Mouse (Mus musculus): ENCODE results near the gene Hyal2. TPM values are rescaled to one million over a fixed set of nuclear protein-coding genes. Genes with fewer than 3 reads are reported as not detected.

The Hyal2 gene
- polyA plus RNA-seq, 1 experiment = not detected

- Histone ChIP-seq H3K27ac (ENCODE audit: insufficient read depth, low read depth, low read length) (peak within 1 kb of the TSS; percentile 40), H3K4me1 (ENCODE audit: control insufficient read depth, insufficient read depth, low read length) (peaks cover 16% of the 10 kb centered on the region), H3K4me3 (ENCODE audit: insufficient read depth, low read depth, low read length) (peak within 1 kb of the TSS; percentile 61)
- TF ChIP-seq POLR2A (IDR thresholded peaks at IDR 0.05; ENCODE audit: insufficient read depth, low read depth, low read length) (peak; percentile 68; the same call in 1 of the 2 replicates), CTCF (IDR thresholded peaks at IDR 0.05; ENCODE audit: insufficient read depth, low read depth, low read length) (no peak)
- under 1% methylated on average over 32 of the region's 32 CpGs for WGBS
These were observed 13.0 kb downstream of the Hyal2 start, which contains the start of gene Hyal3 for GRCm38 (mm10) chr9:107580501-107581317. Hyal3 (plus strand) TSS chr9:107580818.

GRCm38 (mm10) chr9:107581584-107581983 is 13.8 kb downstream of the Hyal2 start:
- Histone ChIP-seq H3K4me1 (ENCODE audit: control insufficient read depth, insufficient read depth, low read length) (peaks cover 16% of the 10 kb centered on the region), H3K27ac (ENCODE audit: insufficient read depth, low read depth, low read length) (no peak overlapping the region), H3K4me3 (ENCODE audit: insufficient read depth, low read depth, low read length) (no peak overlapping the region)
- no peak for TF ChIP-seq POLR2A (IDR thresholded peaks at IDR 0.05; ENCODE audit: insufficient read depth, low read depth, low read length)
- WGBS = 72% methylated on average over 4 of the region's 4 CpGs

GRCm38 (mm10) chr9:107582509-107583062 is 14.8 kb downstream of the Hyal2 start:
- H3K27ac ChIP-seq (ENCODE audit: insufficient read depth, low read depth, low read length) = no peak overlapping the region
- WGBS = 91% methylated on average over 7 of the region's 7 CpGs
- TF ChIP-seq CTCF (IDR thresholded peaks at IDR 0.05; ENCODE audit: insufficient read depth, low read depth, low read length) (no peak), POLR2A (IDR thresholded peaks at IDR 0.05; ENCODE audit: insufficient read depth, low read depth, low read length) (no peak)
- no peak overlapping the region for H3K4me3 ChIP-seq (ENCODE audit: insufficient read depth, low read depth, low read length)
- H3K4me1 ChIP-seq (ENCODE audit: control insufficient read depth, insufficient read depth, low read length) = peaks cover 16% of the 10 kb centered on the region

DNA sequence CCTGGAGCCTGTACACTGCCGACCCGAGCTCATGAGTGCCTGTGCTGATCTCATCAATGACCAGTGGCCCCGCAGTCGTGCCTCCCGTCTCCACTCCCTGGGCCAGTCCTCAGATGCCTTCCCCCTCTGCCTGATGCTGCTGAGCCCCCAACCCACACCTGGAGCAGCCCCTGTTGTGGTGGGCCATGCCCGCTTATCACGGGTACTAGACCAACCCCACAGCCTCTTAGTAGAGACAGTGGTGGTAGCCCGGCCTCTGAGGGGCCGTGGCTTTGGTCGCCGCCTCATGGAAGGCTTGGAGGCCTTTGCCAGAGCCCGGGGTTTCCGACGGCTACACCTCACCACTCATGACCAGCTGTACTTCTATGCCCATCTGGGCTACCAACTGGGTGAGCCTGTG is 15.4 kb downstream of the Hyal2 start:
- Histone ChIP-seq H3K4me1 (ENCODE audit: control insufficient read depth, insufficient read depth, low read length) (peaks cover 16% of the 10 kb centered on the region), H3K27ac (ENCODE audit: insufficient read depth, low read depth, low read length) (no peak overlapping the region), H3K4me3 (ENCODE audit: insufficient read depth, low read depth, low read length) (no peak overlapping the region)
- 87% methylated on average over 14 of the region's 14 CpGs for WGBS
- TF ChIP-seq CTCF (IDR thresholded peaks at IDR 0.05; ENCODE audit: insufficient read depth, low read depth, low read length) (no peak), POLR2A (IDR thresholded peaks at IDR 0.05; ENCODE audit: insufficient read depth, low read depth, low read length) (no peak)

DNA sequence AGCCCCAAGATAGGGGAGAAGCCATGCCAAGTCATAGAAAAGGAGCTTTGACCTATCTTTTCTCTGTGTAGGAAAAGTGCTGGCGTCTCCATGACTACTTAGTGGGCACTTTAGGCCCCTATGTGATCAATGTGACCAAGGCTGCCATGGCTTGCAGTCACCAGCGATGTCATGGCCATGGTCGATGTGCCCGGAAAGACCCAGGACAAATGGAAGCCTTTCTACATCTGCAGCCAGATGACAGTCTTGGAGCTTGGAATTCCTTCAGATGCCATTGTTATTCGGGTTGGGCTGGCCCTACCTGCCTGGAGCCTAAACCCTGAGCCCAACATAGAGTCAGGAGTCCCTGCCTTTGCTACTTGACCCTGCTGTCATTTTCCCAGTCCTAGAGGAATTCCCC is 18.8 kb downstream of the Hyal2 start:
- H3K4me1 ChIP-seq (ENCODE audit: control insufficient read depth, insufficient read depth, low read length) = peaks cover 5% of the 10 kb centered on the region; the same call in 1 of the 2 replicates
- WGBS = 89% methylated on average over 5 of the region's 5 CpGs
- TF ChIP-seq CTCF (IDR thresholded peaks at IDR 0.05; ENCODE audit: insufficient read depth, low read depth, low read length) (no peak), POLR2A (IDR thresholded peaks at IDR 0.05; ENCODE audit: insufficient read depth, low read depth, low read length) (no peak)
- H3K4me3 ChIP-seq (ENCODE audit: insufficient read depth, low read depth, low read length) = no peak overlapping the region
- no peak overlapping the region for H3K27ac ChIP-seq (ENCODE audit: insufficient read depth, low read depth, low read length)

- 12% methylated on average over 46 of the region's 46 CpGs for WGBS
- Histone ChIP-seq H3K4me3 (ENCODE audit: insufficient read depth, low read depth, low read length) (peak within 1 kb of the TSS; percentile 76), H3K27ac (ENCODE audit: insufficient read depth, low read depth, low read length) (no peak within 1 kb of the TSS), H3K4me1 (ENCODE audit: control insufficient read depth, insufficient read depth, low read length) (peaks cover 2% of the 10 kb centered on the region; the same call in 1 of the 2 replicates)
- TF ChIP-seq CTCF (IDR thresholded peaks at IDR 0.05; ENCODE audit: insufficient read depth, low read depth, low read length) (no peak), POLR2A (IDR thresholded peaks at IDR 0.05; ENCODE audit: insufficient read depth, low read depth, low read length) (no peak)
These were observed 19.5 kb downstream of the Hyal2 start, which contains the start of gene Ifrd2 for GRCm38 (mm10) chr9:107586974-107587832. Ifrd2 (plus strand) TSS chr9:107587642.

DNA sequence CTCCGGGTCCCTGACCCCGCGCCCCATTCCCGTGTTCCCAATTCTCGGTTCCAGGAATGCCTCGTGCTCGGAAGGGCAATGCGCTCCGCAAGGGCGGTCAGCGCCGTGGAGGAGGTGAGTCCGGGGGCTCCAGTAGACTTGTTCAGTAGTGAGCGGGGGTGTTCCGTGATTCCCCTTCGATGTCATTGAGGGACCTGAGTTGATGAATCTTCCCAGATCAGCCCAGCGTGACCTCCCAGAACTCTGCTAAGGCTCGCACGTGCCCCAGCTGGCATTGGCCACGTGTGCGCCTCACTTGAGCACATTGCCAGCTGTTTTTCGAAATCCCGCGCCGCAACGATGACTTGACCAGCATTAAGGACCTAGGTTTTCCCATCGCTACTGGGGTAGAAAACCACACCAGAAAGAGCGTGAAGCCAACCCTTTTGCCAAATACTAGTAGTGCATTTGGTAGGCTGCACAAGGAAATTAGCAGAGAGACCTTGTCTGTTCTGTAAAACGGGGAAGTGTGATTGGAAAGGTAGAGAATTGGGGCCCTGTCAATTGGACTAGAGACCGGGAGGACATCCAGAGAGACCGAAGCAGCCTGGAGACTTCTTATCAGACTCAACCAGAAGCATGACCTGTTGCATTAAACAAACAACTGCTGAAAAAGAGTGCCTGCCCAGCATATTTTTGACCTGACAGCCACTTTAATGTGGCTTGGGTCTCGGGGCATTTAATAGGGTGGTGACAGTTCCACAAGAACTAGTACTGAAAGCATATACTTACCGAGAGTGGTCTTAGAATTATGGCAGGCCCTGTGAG is 20.3 kb downstream of the Hyal2 start:
- H3K4me1 ChIP-seq (ENCODE audit: control insufficient read depth, insufficient read depth, low read length) = peaks cover 2% of the 10 kb centered on the region; the same call in 1 of the 2 replicates
- WGBS = 5% methylated on average over 33 of the region's 33 CpGs
- H3K4me3 ChIP-seq (ENCODE audit: insufficient read depth, low read depth, low read length) = peak overlapping the region; percentile 76
- TF ChIP-seq POLR2A (IDR thresholded peaks at IDR 0.05; ENCODE audit: insufficient read depth, low read depth, low read length) (no peak), CTCF (IDR thresholded peaks at IDR 0.05; ENCODE audit: insufficient read depth, low read depth, low read length) (no peak)
- H3K27ac ChIP-seq (ENCODE audit: insufficient read depth, low read depth, low read length) = no peak overlapping the region

Measured in olfactory bulb, adult 2 months (tissue).